21 mouse cellular contexts compared by ENCODE assay signal in the genomic region with DNA sequence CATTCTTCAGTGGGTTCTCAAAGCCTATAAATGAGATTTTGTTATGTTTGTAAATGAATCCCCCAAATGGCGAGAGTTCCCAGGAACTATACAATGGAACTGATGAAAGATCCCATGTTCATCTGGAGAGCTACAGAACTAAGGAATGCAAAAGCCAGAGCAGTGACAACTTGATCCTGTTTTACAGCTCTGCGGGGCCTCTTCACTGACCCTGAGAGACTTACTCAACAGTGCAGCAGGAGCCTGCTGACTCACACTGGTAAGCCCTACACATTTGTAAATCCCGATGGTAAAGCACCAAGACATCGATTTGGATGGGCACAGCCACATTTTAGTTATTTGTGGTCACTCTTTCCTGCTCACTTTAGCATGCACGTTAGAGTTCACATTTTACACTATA.
DNase-seq lines count a peak whose midpoint lies in the region; ATAC-seq and TF ChIP-seq lines count a peak whose summit lies in the region.
"Had no signal": no experiment of that assay in that cellular context is flagged by ENCODE, and none has a peak within 500 bp of the region (broad histone marks: within the 10 kb centered on the region; RNA-seq: fewer than 3 reads in every experiment).

No protein-coding gene starts in this region.

- WGBS in embryonic facial prominence, embryonic 14.5 days = 40% methylated on average over 5 of the region's 5 CpGs
- WGBS in embryonic facial prominence, embryonic 10.5 days = 37% methylated on average over 5 of the region's 5 CpGs
- WGBS in limb, embryonic 13.5 days = 35% methylated on average over 5 of the region's 5 CpGs
- WGBS in limb, embryonic 10.5 days = 49% methylated on average over 5 of the region's 5 CpGs
- 32% methylated on average over 5 of the region's 5 CpGs for WGBS in limb, embryonic 14.5 days

- DNase-seq in embryonic facial prominence, embryonic 14.5 days (ENCODE audit: low spot score) = peak; percentile 49
- no peak for DNase-seq in embryonic facial prominence, embryonic 10.5 days (ENCODE audit: low spot score)
- no peak for DNase-seq in limb, embryonic 10.5 days (ENCODE audit: low spot score)
- no peak for DNase-seq in limb, embryonic 14.5 days (ENCODE audit: low spot score)
- no peak for DNase-seq in layer of hippocampus, adult 8-10 months (ENCODE audit: low spot score in 2 of 2)
- DNase-seq: cerebellum, adult 11 months; cerebellum, postnatal 14 days; gastrocnemius, postnatal 14 days; kidney, adult 9 months; lung, adult 2 months; right cerebral cortex, adult 18-20 months had no signal

- no peak overlapping the region for H3K27ac ChIP-seq in embryonic facial prominence, embryonic 14.5 days (replicated peaks; ENCODE audit: low read depth, low read length)
- H3K27ac ChIP-seq in embryonic facial prominence, embryonic 10.5 days (replicated peaks) = no peak overlapping the region
- no peak overlapping the region for H3K27ac ChIP-seq in limb, embryonic 13.5 days
- no peak overlapping the region for H3K27ac ChIP-seq in limb, embryonic 10.5 days
- no peak overlapping the region for H3K27ac ChIP-seq in limb, embryonic 14.5 days (replicated peaks; ENCODE audit: low read depth, low read length)
- H3K27ac ChIP-seq: embryonic facial prominence, embryonic 12.5 days; hindbrain, embryonic 10.5 days; hindbrain, postnatal 0 days; midbrain, embryonic 10.5 days; neural tube, embryonic 13.5 days had no signal

- H3K36me3 ChIP-seq in embryonic facial prominence, embryonic 14.5 days (ENCODE audit: control insufficient read depth, insufficient read depth, low read length) = no peaks in the 10 kb centered on the region
- H3K36me3 ChIP-seq in embryonic facial prominence, embryonic 10.5 days (replicated peaks) = no peaks in the 10 kb centered on the region
- no peaks in the 10 kb centered on the region for H3K36me3 ChIP-seq in limb, embryonic 13.5 days
- no peaks in the 10 kb centered on the region for H3K36me3 ChIP-seq in limb, embryonic 10.5 days
- no peaks in the 10 kb centered on the region for H3K36me3 ChIP-seq in limb, embryonic 14.5 days (ENCODE audit: control insufficient read depth, insufficient read depth, low read length)
- H3K36me3 ChIP-seq: embryonic facial prominence, embryonic 12.5 days; hindbrain, embryonic 10.5 days; midbrain, embryonic 10.5 days; neural tube, embryonic 13.5 days had no signal

- 0 out of 2 replicates have a peak, but pooled peaks have one; percentile 37 for ATAC-seq in embryonic facial prominence, embryonic 14.5 days (ENCODE audit: low read depth)
- ATAC-seq in limb, embryonic 13.5 days (ENCODE audit: low FRiP score, low read depth) = peak; percentile 75; the same call in 1 of the 2 replicates
- ATAC-seq in limb, embryonic 14.5 days (ENCODE audit: low FRiP score, low read depth) = peak; percentile 19; the same call in 1 of the 2 replicates
- ATAC-seq in monocyte, adult 5-6 weeks (replicated peaks; ENCODE audit: insufficient number of reproducible peaks, low FRiP score, low TSS enrichment, poor library complexity, severe bottlenecking) = no peak
- ATAC-seq: CD4-positive, CD25-positive, alpha-beta regulatory T cell, adult 4 months; forebrain, embryonic 14.5 days; hindbrain, postnatal 0 days had no signal

- H3K9me3 ChIP-seq in embryonic facial prominence, embryonic 14.5 days (ENCODE audit: control insufficient read depth, low read length) = no peaks in the 10 kb centered on the region
- H3K9me3 ChIP-seq in embryonic facial prominence, embryonic 10.5 days = no peaks in the 10 kb centered on the region
- H3K9me3 ChIP-seq in limb, embryonic 13.5 days = no peaks in the 10 kb centered on the region
- no peaks in the 10 kb centered on the region for H3K9me3 ChIP-seq in limb, embryonic 10.5 days (replicated peaks)
- H3K9me3 ChIP-seq in limb, embryonic 14.5 days (ENCODE audit: control insufficient read depth, low read length) = no peaks in the 10 kb centered on the region
- H3K9me3 ChIP-seq: embryonic facial prominence, embryonic 12.5 days; hindbrain, embryonic 10.5 days; midbrain, embryonic 10.5 days; neural tube, embryonic 13.5 days had no signal

- no peak overlapping the region for H3K4me3 ChIP-seq in embryonic facial prominence, embryonic 14.5 days (ENCODE audit: low read depth, low read length)
- no peak overlapping the region for H3K4me3 ChIP-seq in embryonic facial prominence, embryonic 10.5 days
- H3K4me3 ChIP-seq in limb, embryonic 13.5 days = no peak overlapping the region
- H3K4me3 ChIP-seq in limb, embryonic 10.5 days = no peak overlapping the region
- no peak overlapping the region for H3K4me3 ChIP-seq in limb, embryonic 14.5 days (replicated peaks; ENCODE audit: low read length)
- H3K4me3 ChIP-seq: embryonic facial prominence, embryonic 12.5 days; hindbrain, embryonic 10.5 days; midbrain, embryonic 10.5 days; neural tube, embryonic 13.5 days had no signal

- H3K9ac ChIP-seq in embryonic facial prominence, embryonic 14.5 days (ENCODE audit: low read depth, low read length) = no peak overlapping the region
- H3K9ac ChIP-seq in limb, embryonic 13.5 days = no peak overlapping the region
- no peak overlapping the region for H3K9ac ChIP-seq in limb, embryonic 14.5 days (ENCODE audit: low read depth, low read length, severe bottlenecking)
- H3K9ac ChIP-seq: embryonic facial prominence, embryonic 12.5 days; neural tube, embryonic 13.5 days had no signal

- no peak overlapping the region for H3K4me2 ChIP-seq in embryonic facial prominence, embryonic 14.5 days (ENCODE audit: low read depth, low read length)
- H3K4me2 ChIP-seq in limb, embryonic 13.5 days (replicated peaks) = no peak overlapping the region
- H3K4me2 ChIP-seq in limb, embryonic 14.5 days (replicated peaks; ENCODE audit: low read depth, low read length, severe bottlenecking) = no peak overlapping the region
- H3K4me2 ChIP-seq: embryonic facial prominence, embryonic 12.5 days; liver, embryonic 11.5 days; neural tube, embryonic 13.5 days had no signal

- TF ChIP-seq POLR2A in limb, embryonic 14.5 days (IDR thresholded peaks at IDR 0.05; ENCODE audit: borderline replicate concordance, extremely low read depth, insufficient read depth, insufficient read length) = no peak

- H3K27me3 ChIP-seq in embryonic facial prominence, embryonic 14.5 days (replicated peaks; ENCODE audit: control insufficient read depth, insufficient read depth, low read length) = no peaks in the 10 kb centered on the region
- no peaks in the 10 kb centered on the region for H3K27me3 ChIP-seq in embryonic facial prominence, embryonic 10.5 days (replicated peaks; ENCODE audit: low read depth, poor library complexity, severe bottlenecking)
- H3K27me3 ChIP-seq in limb, embryonic 13.5 days = no peaks in the 10 kb centered on the region
- H3K27me3 ChIP-seq in limb, embryonic 10.5 days (ENCODE audit: low read depth, poor library complexity, severe bottlenecking) = no peaks in the 10 kb centered on the region
- H3K27me3 ChIP-seq in limb, embryonic 14.5 days (ENCODE audit: control insufficient read depth, insufficient read depth, low read length) = no peaks in the 10 kb centered on the region
- H3K27me3 ChIP-seq: embryonic facial prominence, embryonic 12.5 days; neural tube, embryonic 13.5 days had no signal

- no peaks in the 10 kb centered on the region for H3K4me1 ChIP-seq in embryonic facial prominence, embryonic 14.5 days (ENCODE audit: control insufficient read depth, insufficient read depth, low read length)
- no peaks in the 10 kb centered on the region for H3K4me1 ChIP-seq in embryonic facial prominence, embryonic 10.5 days
- H3K4me1 ChIP-seq in limb, embryonic 13.5 days = 0 out of 2 replicates have a peak, but pooled peaks cover 14% of the 10 kb centered on the region
- no peaks in the 10 kb centered on the region for H3K4me1 ChIP-seq in limb, embryonic 10.5 days
- H3K4me1 ChIP-seq in limb, embryonic 14.5 days (ENCODE audit: control insufficient read depth, insufficient read depth, low read length) = peaks cover 7% of the 10 kb centered on the region; the same call in 1 of the 2 replicates
- H3K4me1 ChIP-seq: hindbrain, embryonic 10.5 days; midbrain, embryonic 10.5 days; neural tube, embryonic 13.5 days had no signal
